Mouse (Mus musculus): ENCODE measurements around the gene Lyst.

DNA sequence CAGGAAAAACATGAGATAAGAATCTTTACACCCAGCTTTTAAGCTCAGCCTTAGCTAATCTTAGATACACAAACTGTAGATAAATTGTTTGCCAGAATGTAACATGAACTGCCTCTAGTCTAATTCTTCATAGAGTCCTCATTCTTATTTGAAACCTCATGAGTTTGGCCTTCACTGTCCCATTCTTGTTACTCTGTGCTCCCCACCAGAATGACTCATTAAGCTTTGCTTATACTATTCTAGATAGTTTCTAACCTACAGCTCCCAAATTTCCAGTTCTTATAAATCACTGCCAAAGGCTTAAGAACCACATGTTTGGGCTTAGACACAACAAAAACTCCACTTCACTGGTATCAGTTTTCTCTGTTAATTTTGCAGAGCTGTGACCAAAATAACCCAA lies 16.0 kb downstream of the Lyst start:
- TF ChIP-seq CTCF (IDR thresholded peaks at IDR 0.05; ENCODE audit: low read depth, low read length) (no peak), POLR2A (IDR thresholded peaks at IDR 0.05; ENCODE audit: borderline replicate concordance, low read depth, low read length) (no peak)
